Mouse (Mus musculus) liver, embryonic 14.5 days (tissue): ENCODE results near the gene Rnf213.

Experiments used
- CTCF ChIP-seq: IDR thresholded peaks from 2 replicates; pipeline ENCODE4 v1.5.1; 2016; ENCODE audit warnings: antibody characterized with exemption, low read depth, control low read depth
- EP300 ChIP-seq: IDR thresholded peaks from 2 replicates; pipeline ENCODE4 v1.6.1; 2016; ENCODE audit warnings: antibody characterized with exemption, low read depth

DNA sequence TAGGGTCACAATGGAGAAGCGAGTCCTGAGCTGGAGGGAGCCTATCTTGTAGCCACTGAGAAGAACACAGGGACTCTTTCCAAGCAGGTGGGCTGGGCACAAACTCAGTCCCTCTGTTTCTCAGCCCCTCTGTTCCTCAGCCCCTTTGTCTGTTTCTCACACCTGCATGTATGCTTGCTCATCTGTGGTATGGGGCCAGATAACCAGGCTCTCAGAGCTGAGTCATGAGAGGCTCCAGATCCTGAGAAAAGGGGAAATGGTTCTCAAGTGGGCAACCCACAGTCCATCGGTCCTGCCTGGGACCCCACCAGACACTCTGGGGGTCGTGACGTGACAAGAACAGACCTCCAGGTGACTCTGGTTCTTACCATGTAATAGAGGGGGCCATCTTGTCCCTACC, 45.8 kb upstream of the Rnf213 start:
- no peak for TF ChIP-seq CTCF
- no peak for TF ChIP-seq EP300
